Mouse (Mus musculus): ENCODE measurements around the gene Nt5dc2. TPM values are rescaled to one million over a fixed set of nuclear protein-coding genes. Genes with fewer than 3 reads are reported as not detected.

Gene Nt5dc2
- polyA plus RNA-seq (2014; fragmentation: Nextera tagmentation; extraction: Ambion mirVana): 362 and 371 TPM in 2 replicates

DNA sequence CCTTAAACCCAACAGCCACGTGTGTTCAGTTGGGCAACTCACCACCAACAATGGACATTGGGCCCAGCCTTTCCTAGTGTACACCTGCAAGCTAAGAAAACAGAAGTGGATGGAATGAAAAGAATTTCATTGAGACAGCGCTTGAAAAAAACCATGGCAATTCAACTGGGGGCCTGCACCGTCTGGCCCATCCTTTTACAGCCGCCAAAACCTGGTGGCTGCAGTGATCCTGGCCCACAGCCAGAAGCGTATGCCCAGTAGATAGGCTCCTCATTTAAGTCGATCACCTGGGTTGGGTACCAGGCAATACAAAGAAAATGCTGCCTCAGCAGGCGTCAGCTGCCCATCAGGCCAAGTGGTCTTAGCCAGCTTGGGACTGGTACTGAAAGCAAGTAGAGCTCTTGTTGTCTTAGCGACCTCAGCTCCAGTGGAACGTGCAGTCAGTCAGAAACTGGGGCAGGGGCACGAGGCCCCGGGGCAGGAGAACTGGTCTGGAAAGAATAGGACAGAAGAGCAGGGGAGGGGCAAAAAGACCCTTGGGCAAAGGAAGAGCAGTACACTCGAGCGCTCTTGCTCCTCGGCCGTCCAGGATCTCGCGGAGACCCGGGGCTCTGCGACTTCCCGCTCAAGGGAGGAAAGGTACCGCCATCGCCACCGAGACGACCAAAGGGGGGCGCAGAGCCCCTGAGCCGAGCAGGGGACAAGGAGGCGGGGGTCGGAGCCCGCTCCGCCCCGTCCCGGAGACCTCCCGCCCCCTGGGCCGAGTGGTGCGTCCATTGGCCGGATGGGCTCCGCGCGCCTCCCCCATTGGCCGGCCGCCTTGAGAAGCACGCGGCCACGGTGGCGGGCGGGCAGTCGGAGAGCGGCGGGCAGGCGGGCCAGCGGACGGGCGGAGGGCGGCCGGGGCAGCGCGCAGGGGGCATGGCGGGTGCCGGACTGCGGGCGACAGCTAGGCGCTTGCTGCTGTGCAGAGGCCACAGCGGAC is at the start of gene Nt5dc2:
Gene Nt5dc2 (plus strand): TSS at position 818 of the 985 bp plus-strand sequence.
- Histone ChIP-seq H3K4me2 (ENCODE audit: low read depth, low read length) (peak within 1 kb of the TSS; percentile 74), H3K36me3 (ENCODE audit: control insufficient read depth, insufficient read depth, low read length) (peaks cover 14% of the 10 kb centered on the region), H3K27ac (replicated peaks; ENCODE audit: low read depth, low read length) (peak within 1 kb of the TSS; percentile 84), H3K9me3 (ENCODE audit: control insufficient read depth, low read length) (no peaks in the 10 kb centered on the region), H3K4me3 (ENCODE audit: low read depth, low read length) (peak within 1 kb of the TSS; percentile 90), H3K9ac (ENCODE audit: low read depth, low read length) (peak within 1 kb of the TSS; percentile 90), H3K4me1 (ENCODE audit: control insufficient read depth, insufficient read depth, low read length) (peaks cover 54% of the 10 kb centered on the region), H3K27me3 (replicated peaks; ENCODE audit: control insufficient read depth, insufficient read depth, low read length) (no peaks in the 10 kb centered on the region)
- peak; percentile 76 for ATAC-seq (ENCODE audit: low read depth)
- DNase-seq (ENCODE audit: low spot score): peak; percentile 97
- WGBS: 13% methylated on average over 22 of the region's 63 CpGs

DNA sequence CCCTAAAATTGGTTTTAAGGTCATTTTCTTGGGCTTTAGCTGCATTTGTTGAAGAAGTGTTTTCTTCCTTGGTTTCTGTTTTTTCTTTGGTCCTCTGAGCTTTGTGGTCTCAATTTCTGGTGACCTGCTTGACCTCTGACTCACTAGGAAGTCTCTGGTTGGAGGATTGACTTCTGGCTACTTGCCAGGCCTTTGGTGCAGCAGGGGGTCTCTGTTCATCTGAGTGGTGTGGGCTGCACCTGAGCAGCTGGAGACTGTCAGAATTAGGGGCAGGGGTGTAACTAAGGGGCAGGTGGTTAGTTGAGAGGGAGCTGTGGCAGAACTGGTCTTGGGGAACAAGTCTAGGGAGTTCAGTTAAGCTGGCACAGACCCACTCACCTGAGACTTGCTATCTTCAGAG is 49.7 kb upstream of the Nt5dc2 start:
- no peak for ATAC-seq (ENCODE audit: low read depth)
- H3K36me3 ChIP-seq (ENCODE audit: control insufficient read depth, insufficient read depth, low read length): peaks cover 68% of the 10 kb centered on the region

DNA sequence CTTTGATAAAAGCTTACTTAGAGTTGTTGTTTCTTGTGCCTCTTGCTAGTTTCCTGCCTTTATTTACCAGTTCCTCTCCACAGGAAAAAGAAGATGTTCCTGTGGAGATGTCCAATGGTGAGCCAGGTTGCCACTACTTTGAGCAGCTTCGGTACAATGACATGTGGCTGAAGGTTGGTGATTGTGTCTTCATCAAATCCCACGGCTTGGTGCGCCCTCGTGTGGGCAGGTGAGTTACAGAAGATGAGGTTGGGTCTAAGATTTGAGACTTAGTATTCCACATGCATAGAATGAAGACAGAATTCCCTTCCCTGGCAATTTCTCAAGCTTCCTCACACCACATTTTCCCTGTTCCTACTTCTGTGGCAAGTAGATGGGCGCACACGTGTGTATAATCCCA is 43.4 kb upstream of the Nt5dc2 start:
- ATAC-seq (ENCODE audit: low read depth) (no peak), DNase-seq (ENCODE audit: low spot score) (no peak)
- Histone ChIP-seq H3K9ac (ENCODE audit: low read depth, low read length) (no peak overlapping the region), H3K27me3 (replicated peaks; ENCODE audit: control insufficient read depth, insufficient read depth, low read length) (no peaks in the 10 kb centered on the region), H3K4me1 (ENCODE audit: control insufficient read depth, insufficient read depth, low read length) (no peaks in the 10 kb centered on the region), H3K4me2 (ENCODE audit: low read depth, low read length) (no peak overlapping the region), H3K4me3 (ENCODE audit: low read depth, low read length) (no peak overlapping the region), H3K9me3 (ENCODE audit: control insufficient read depth, low read length) (no peaks in the 10 kb centered on the region), H3K36me3 (ENCODE audit: control insufficient read depth, insufficient read depth, low read length) (peaks cover 84% of the 10 kb centered on the region), H3K27ac (replicated peaks; ENCODE audit: low read depth, low read length) (no peak overlapping the region)
- WGBS: 85% methylated on average over 6 of the region's 6 CpGs

More for the DNA sequence above, 49.7 kb upstream of the Nt5dc2 start:
- H3K9ac ChIP-seq (ENCODE audit: low read depth, low read length): no peak overlapping the region
- no peak overlapping the region for H3K4me3 ChIP-seq (ENCODE audit: low read depth, low read length)
- H3K9me3 ChIP-seq (ENCODE audit: control insufficient read depth, low read length): no peaks in the 10 kb centered on the region
- no peak overlapping the region for H3K4me2 ChIP-seq (ENCODE audit: low read depth, low read length)
- H3K27ac ChIP-seq (replicated peaks; ENCODE audit: low read depth, low read length): no peak overlapping the region
- H3K4me1 ChIP-seq (ENCODE audit: control insufficient read depth, insufficient read depth, low read length): no peaks in the 10 kb centered on the region
- no peak for DNase-seq (ENCODE audit: low spot score)
- no peaks in the 10 kb centered on the region for H3K27me3 ChIP-seq (replicated peaks; ENCODE audit: control insufficient read depth, insufficient read depth, low read length)

DNA sequence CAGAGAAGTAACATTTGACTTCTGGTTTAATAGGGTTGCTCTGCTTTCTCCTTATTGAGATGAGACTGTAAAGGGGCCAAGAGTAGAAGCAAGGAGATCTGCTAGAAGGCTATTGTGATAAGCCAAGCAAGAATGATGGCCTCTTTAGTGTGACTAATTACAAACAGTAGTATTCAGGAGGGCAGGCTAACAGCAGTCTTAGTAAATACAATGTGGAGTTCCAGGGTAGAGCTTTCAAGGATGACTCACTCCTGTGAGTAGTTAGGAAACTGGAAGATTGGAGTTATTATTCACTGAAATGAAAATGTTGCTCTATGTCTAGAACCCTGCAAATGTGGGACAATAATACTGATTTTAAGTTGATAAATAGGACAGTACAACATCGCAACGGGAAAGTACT is 42.3 kb upstream of the Nt5dc2 start:
- no peak overlapping the region for H3K4me3 ChIP-seq (ENCODE audit: low read depth, low read length)
- no peaks in the 10 kb centered on the region for H3K4me1 ChIP-seq (ENCODE audit: control insufficient read depth, insufficient read depth, low read length)
- ATAC-seq (ENCODE audit: low read depth) (no peak), DNase-seq (ENCODE audit: low spot score) (no peak)
- no peak overlapping the region for H3K4me2 ChIP-seq (ENCODE audit: low read depth, low read length)
- no peak overlapping the region for H3K9ac ChIP-seq (ENCODE audit: low read depth, low read length)
- no peak overlapping the region for H3K27ac ChIP-seq (replicated peaks; ENCODE audit: low read depth, low read length)
- peaks cover 85% of the 10 kb centered on the region for H3K36me3 ChIP-seq (ENCODE audit: control insufficient read depth, insufficient read depth, low read length)
- 97% methylated on average over 2 of the region's 2 CpGs for WGBS
- H3K27me3 ChIP-seq (replicated peaks; ENCODE audit: control insufficient read depth, insufficient read depth, low read length): no peaks in the 10 kb centered on the region
- H3K9me3 ChIP-seq (ENCODE audit: control insufficient read depth, low read length): no peaks in the 10 kb centered on the region

DNA sequence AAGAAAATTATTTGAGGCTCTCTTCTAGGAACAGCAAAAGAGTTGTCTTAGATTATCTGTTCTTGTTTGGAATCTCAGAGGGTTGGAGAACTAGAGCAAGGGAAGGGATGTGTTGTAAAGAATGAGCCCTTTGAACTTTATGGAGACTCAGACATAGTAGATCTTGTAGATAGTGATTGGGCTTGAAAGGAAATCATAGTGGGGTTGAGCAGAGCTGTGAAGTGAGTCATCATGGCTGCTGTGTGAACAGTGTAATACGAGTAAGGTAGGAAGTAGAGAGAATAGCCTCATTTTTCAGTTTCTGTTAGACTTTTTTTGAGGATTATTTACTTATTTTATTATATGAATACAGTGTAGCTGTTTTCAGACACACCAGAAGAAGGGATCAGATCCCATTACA is 40.9 kb upstream of the Nt5dc2 start:
- no peak for ATAC-seq (ENCODE audit: low read depth)
- peaks cover 86% of the 10 kb centered on the region for H3K36me3 ChIP-seq (ENCODE audit: control insufficient read depth, insufficient read depth, low read length)
- H3K4me3 ChIP-seq (ENCODE audit: low read depth, low read length): no peak overlapping the region

DNA sequence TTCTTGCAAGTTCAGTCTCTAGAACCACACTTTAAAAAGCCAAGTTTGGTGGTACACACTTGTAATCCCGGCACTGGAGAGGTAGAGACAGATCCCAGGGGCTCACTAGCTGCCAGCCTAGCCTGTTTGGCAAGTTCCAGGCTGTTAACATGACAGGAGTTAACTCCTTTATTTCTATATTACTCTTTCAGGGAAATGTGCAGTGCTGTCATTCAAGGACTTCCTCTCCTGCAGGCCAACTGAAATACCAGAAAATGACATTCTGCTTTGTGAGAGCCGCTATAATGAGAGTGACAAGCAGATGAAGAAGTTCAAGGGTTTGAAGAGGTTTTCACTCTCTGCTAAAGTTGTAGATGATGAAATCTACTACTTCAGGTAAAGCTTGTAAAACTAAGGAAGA is 25.7 kb upstream of the Nt5dc2 start:
- Histone ChIP-seq H3K36me3 (ENCODE audit: control insufficient read depth, insufficient read depth, low read length) (peaks cover 82% of the 10 kb centered on the region), H3K9ac (ENCODE audit: low read depth, low read length) (no peak overlapping the region), H3K4me3 (ENCODE audit: low read depth, low read length) (no peak overlapping the region), H3K9me3 (ENCODE audit: control insufficient read depth, low read length) (no peaks in the 10 kb centered on the region), H3K27me3 (replicated peaks; ENCODE audit: control insufficient read depth, insufficient read depth, low read length) (no peaks in the 10 kb centered on the region), H3K27ac (replicated peaks; ENCODE audit: low read depth, low read length) (no peak overlapping the region), H3K4me1 (ENCODE audit: control insufficient read depth, insufficient read depth, low read length) (no peaks in the 10 kb centered on the region), H3K4me2 (ENCODE audit: low read depth, low read length) (no peak overlapping the region)
- ATAC-seq (ENCODE audit: low read depth): no peak
- 83% methylated on average over 2 of the region's 2 CpGs for WGBS
- DNase-seq (ENCODE audit: low spot score): peak; percentile 52

More for the DNA sequence above, 40.9 kb upstream of the Nt5dc2 start:
- H3K9ac ChIP-seq (ENCODE audit: low read depth, low read length): no peak overlapping the region
- H3K4me2 ChIP-seq (ENCODE audit: low read depth, low read length): no peak overlapping the region
- DNase-seq (ENCODE audit: low spot score): no peak
- no peaks in the 10 kb centered on the region for H3K9me3 ChIP-seq (ENCODE audit: control insufficient read depth, low read length)
- no peaks in the 10 kb centered on the region for H3K27me3 ChIP-seq (replicated peaks; ENCODE audit: control insufficient read depth, insufficient read depth, low read length)
- 92% methylated on average over 1 of the region's 1 CpGs for WGBS
- no peak overlapping the region for H3K27ac ChIP-seq (replicated peaks; ENCODE audit: low read depth, low read length)
- H3K4me1 ChIP-seq (ENCODE audit: control insufficient read depth, insufficient read depth, low read length): no peaks in the 10 kb centered on the region

DNA sequence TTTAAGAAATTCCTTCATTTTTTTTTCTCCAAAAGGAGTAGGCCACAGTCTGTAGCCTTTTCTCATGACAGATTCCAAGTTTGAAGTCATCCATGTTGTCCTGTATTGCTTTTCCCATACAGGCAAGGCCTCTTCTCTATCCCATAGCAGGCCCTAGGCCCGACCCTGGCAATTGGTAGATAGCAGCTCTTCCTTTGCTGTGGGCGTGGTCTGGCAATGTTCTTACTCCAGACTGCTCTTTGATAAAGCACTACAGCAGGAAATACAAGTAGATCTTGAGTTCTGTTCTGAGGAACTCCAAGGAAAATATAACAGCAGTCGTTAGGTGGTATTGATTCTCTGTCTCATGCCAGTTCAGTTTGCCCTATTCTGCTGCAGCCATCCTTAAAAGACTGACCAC is 20.2 kb upstream of the Nt5dc2 start:
- no peaks in the 10 kb centered on the region for H3K9me3 ChIP-seq (ENCODE audit: control insufficient read depth, low read length)
- H3K4me2 ChIP-seq (ENCODE audit: low read depth, low read length): no peak overlapping the region
- H3K4me1 ChIP-seq (ENCODE audit: control insufficient read depth, insufficient read depth, low read length): no peaks in the 10 kb centered on the region
- H3K9ac ChIP-seq (ENCODE audit: low read depth, low read length): no peak overlapping the region
- H3K27ac ChIP-seq (replicated peaks; ENCODE audit: low read depth, low read length): no peak overlapping the region
- no peak overlapping the region for H3K4me3 ChIP-seq (ENCODE audit: low read depth, low read length)
- WGBS: 89% methylated on average over 3 of the region's 3 CpGs
- H3K27me3 ChIP-seq (replicated peaks; ENCODE audit: control insufficient read depth, insufficient read depth, low read length): no peaks in the 10 kb centered on the region
- ATAC-seq (ENCODE audit: low read depth) (no peak), DNase-seq (ENCODE audit: low spot score) (no peak)
- H3K36me3 ChIP-seq (ENCODE audit: control insufficient read depth, insufficient read depth, low read length): peaks cover 85% of the 10 kb centered on the region

DNA sequence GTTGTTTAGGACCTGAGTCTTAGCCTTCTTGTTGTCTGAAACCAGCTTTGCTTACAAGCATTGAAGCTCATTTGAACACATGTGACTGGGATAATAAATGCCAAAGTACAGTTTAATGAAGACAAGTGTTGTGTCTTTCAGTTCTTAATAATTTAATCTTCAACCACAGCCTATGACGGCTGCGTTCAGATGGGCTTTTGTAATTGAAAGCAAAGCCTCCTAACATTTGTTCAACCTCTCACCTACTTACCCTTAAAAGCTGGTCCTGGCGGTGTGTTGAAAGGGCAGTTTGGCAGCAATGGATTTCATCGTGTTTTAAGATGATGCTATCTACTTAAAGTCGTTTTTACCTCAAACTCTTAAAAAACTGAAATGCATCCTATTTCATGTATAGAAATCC is 18.7 kb upstream of the Nt5dc2 start:
- DNase-seq (ENCODE audit: low spot score) (no peak), ATAC-seq (ENCODE audit: low read depth) (no peak)
- H3K36me3 ChIP-seq (ENCODE audit: control insufficient read depth, insufficient read depth, low read length): peaks cover 85% of the 10 kb centered on the region

DNA sequence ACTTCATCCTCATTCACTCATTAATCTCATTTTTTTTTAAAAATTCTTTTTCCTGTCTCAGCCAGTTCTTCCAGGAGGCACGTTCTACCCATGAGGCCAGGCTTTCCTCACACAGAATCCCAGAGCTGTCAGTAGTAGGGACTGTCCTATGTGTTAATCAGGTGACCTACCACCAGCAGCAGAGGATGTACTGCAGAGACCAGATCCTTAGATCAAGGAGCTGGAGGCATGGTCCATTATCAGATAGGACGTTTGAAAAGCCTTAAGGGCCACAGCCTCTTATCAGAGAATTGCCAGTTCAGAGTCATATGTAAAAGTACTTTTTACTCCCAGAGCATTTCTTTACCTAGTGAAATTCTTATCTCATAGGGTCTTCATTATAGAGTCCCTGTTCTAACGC is 16.8 kb upstream of the Nt5dc2 start:
- Histone ChIP-seq H3K4me3 (ENCODE audit: low read depth, low read length) (no peak overlapping the region), H3K27ac (replicated peaks; ENCODE audit: low read depth, low read length) (no peak overlapping the region), H3K9me3 (ENCODE audit: control insufficient read depth, low read length) (no peaks in the 10 kb centered on the region), H3K27me3 (replicated peaks; ENCODE audit: control insufficient read depth, insufficient read depth, low read length) (no peaks in the 10 kb centered on the region), H3K9ac (ENCODE audit: low read depth, low read length) (no peak overlapping the region), H3K4me1 (ENCODE audit: control insufficient read depth, insufficient read depth, low read length) (no peaks in the 10 kb centered on the region), H3K4me2 (ENCODE audit: low read depth, low read length) (no peak overlapping the region), H3K36me3 (ENCODE audit: control insufficient read depth, insufficient read depth, low read length) (peaks cover 84% of the 10 kb centered on the region)
- ATAC-seq (ENCODE audit: low read depth) (no peak), DNase-seq (ENCODE audit: low spot score) (no peak)
- 81% methylated on average over 3 of the region's 3 CpGs for WGBS

More for the DNA sequence above, 18.7 kb upstream of the Nt5dc2 start:
- Histone ChIP-seq H3K9ac (ENCODE audit: low read depth, low read length) (no peak overlapping the region), H3K27ac (replicated peaks; ENCODE audit: low read depth, low read length) (no peak overlapping the region), H3K27me3 (replicated peaks; ENCODE audit: control insufficient read depth, insufficient read depth, low read length) (no peaks in the 10 kb centered on the region), H3K4me3 (ENCODE audit: low read depth, low read length) (no peak overlapping the region), H3K9me3 (ENCODE audit: control insufficient read depth, low read length) (no peaks in the 10 kb centered on the region), H3K4me2 (ENCODE audit: low read depth, low read length) (no peak overlapping the region), H3K4me1 (ENCODE audit: control insufficient read depth, insufficient read depth, low read length) (no peaks in the 10 kb centered on the region)
- 85% methylated on average over 5 of the region's 5 CpGs for WGBS
